Mouse (Mus musculus) hindbrain, embryonic 10.5 days (tissue): ENCODE measurements around the gene Hsd11b1. TPM values are rescaled to one million over a fixed set of nuclear protein-coding genes. Genes with fewer than 3 reads are reported as not detected.

Experiments
- DNase-seq: peaks from one replicate; pipeline ENCODE4 v3.0.0-alpha.2; 2017; ENCODE audit warnings: low spot score
- H3K27ac ChIP-seq: fragments of 300-500 bp; sonication (generic); 2 replicates; pipeline ENCODE4 v1.5.1; 2016; ENCODE audit warnings: mild to moderate bottlenecking, moderate library complexity
- H3K27me3 ChIP-seq: fragments of 300-500 bp; sonication (generic); 2 replicates; pipeline ENCODE4 v1.6.1; 2016; ENCODE audit warnings: mild to moderate bottlenecking; ENCODE audit not compliant: poor library complexity, insufficient read depth, severe bottlenecking
- H3K36me3 ChIP-seq: fragments of 300-500 bp; sonication (generic); 2 replicates; pipeline ENCODE4 v1.6.1; 2016; ENCODE audit warnings: mild to moderate bottlenecking, moderate library complexity
- H3K4me1 ChIP-seq: fragments of 300-500 bp; sonication (generic); replicated peaks from 2 replicates; pipeline ENCODE4 v1.6.1; 2016; ENCODE audit warnings: mild to moderate bottlenecking
- H3K4me3 ChIP-seq: fragments of 300-500 bp; sonication (generic); 2 replicates; pipeline ENCODE4 v1.5.1; 2016; ENCODE audit warnings: mild to moderate bottlenecking, moderate library complexity
- H3K9me3 ChIP-seq: fragments of 300-500 bp; sonication (generic); 2 replicates; pipeline ENCODE4 v1.6.1; 2016; ENCODE audit warnings: mild to moderate bottlenecking, moderate library complexity
- WGBS: fragments of 180-500 bp; shearing (Covaris S2); methylation state at CpG from one replicate; pipeline ENCODE4 v1.1.7; 2016; 5-methylcytosine and 5-hydroxymethylcytosine counted together
- polyA plus RNA-seq: library from polyadenylated mRNA; unstranded; fragments of >200 nt; fragmentation: Nextera tagmentation; extraction: Ambion mirVana; gene quantifications from 2 replicates; pipeline ENCODE4 v1.2.1, GENCODE M21; 2016

The Hsd11b1 gene
- polyA plus RNA-seq, 1 experiment from 2014 or later: not detected

DNA sequence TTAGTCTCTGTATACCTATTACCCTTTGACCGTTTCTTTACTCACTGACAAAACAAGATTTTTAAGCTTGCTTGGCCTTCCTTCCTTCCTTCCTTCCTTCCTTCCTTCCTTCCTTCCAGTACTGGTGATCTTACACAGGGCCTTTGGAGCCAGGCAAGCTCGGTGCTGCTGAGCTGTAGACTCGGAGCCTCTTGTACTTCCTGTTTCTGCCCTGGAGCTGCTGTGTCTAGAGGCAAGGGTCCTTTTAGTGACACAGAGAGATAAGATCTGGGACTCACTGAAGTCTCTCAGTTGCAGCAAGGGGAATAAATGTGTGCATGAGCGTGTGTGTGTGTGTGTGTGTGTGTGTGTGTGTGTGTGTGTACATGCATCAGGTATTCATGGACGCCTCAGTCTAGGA is 32.9 kb downstream of the Hsd11b1 start:
- WGBS: 81% methylated on average over 5 of the region's 5 CpGs
- Histone ChIP-seq H3K27me3 (0 out of 2 replicates have a peak, but pooled peaks cover 4% of the 10 kb centered on the region), H3K9me3 (no peaks in the 10 kb centered on the region), H3K36me3 (no peaks in the 10 kb centered on the region), H3K4me3 (no peak overlapping the region), H3K4me1 (no peaks in the 10 kb centered on the region; the same call in 1 of the 2 replicates), H3K27ac (no peak overlapping the region)
- no peak for DNase-seq

DNA sequence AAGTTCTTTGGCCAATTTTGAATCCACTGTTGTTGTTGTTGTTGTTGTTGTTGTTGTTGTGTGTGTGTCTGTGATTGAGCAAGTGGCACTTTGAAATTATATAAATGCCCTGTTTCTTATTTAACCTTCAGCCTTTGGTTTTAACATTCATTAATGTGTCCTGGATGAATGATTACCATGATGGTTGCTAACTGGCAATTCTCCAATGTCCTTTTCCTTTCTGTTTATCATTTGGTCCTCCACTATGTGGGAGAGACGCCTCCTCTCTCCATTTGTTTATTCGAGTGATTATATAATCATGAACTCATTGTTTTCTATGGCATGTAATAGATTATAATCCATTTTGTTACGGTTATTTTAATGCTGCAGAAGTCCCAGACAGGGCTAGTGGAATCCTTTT is 33.3 kb downstream of the Hsd11b1 start:
- Histone ChIP-seq H3K27me3 (0 out of 2 replicates have a peak, but pooled peaks cover 4% of the 10 kb centered on the region), H3K27ac (no peak overlapping the region), H3K9me3 (no peaks in the 10 kb centered on the region), H3K4me1 (no peaks in the 10 kb centered on the region; the same call in 1 of the 2 replicates), H3K4me3 (no peak overlapping the region), H3K36me3 (no peaks in the 10 kb centered on the region)
- WGBS: 89% methylated on average over 3 of the region's 3 CpGs
- DNase-seq: no peak

DNA sequence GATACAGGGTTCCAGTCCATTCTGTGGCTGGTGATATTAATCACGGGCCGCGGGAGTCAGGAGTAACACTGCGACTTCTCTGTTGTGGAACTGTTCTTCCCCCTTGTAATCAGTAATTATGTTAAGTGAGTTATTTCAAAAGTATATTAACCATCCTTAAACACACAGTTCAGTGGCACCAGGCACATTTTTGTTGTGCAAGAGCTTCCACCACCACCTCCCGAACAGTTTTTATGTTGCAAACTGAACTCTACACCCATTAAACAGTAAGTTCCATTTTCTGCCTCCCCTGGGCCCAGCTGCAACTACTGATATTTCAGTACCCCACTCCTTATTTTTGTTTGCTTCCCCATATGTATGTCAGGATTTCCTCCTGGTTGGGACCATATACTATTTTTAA is 34.3 kb downstream of the Hsd11b1 start:
- Histone ChIP-seq H3K4me3 (no peak overlapping the region), H3K9me3 (no peaks in the 10 kb centered on the region), H3K27ac (no peak overlapping the region), H3K4me1 (no peaks in the 10 kb centered on the region; the same call in 1 of the 2 replicates), H3K27me3 (0 out of 2 replicates have a peak, but pooled peaks cover 4% of the 10 kb centered on the region), H3K36me3 (no peaks in the 10 kb centered on the region)
- no peak for DNase-seq
- 95% methylated on average over 5 of the region's 5 CpGs for WGBS

DNA sequence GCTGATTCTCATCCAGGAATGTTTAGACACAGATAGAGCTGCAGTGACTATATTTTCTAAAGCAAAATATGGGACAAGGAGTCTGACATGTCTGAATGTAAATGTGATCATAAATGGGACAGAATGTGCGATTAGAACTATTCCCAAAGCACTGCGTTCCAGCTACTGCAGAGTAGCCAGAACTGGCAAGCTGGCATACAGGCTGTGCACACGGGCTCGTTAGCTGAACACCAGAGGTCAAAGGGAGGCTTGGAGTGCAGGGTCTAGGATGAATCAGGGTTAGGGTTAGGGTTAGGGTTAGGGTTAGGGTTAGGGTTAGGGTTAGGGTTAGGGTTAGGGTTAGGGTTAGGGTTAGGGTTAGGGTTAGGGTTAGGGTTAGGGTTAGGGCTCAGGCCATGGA is 36.3 kb downstream of the Hsd11b1 start:
- 0 out of 2 replicates have a peak, but pooled peaks cover 4% of the 10 kb centered on the region for H3K27me3 ChIP-seq
- no peaks in the 10 kb centered on the region for H3K9me3 ChIP-seq
- no peak overlapping the region for H3K4me3 ChIP-seq
- no peak for DNase-seq
- H3K4me1 ChIP-seq: no peaks in the 10 kb centered on the region; the same call in 1 of the 2 replicates
- 81% methylated on average over 4 of the region's 4 CpGs for WGBS
- no peak overlapping the region for H3K27ac ChIP-seq
- H3K36me3 ChIP-seq: no peaks in the 10 kb centered on the region

DNA sequence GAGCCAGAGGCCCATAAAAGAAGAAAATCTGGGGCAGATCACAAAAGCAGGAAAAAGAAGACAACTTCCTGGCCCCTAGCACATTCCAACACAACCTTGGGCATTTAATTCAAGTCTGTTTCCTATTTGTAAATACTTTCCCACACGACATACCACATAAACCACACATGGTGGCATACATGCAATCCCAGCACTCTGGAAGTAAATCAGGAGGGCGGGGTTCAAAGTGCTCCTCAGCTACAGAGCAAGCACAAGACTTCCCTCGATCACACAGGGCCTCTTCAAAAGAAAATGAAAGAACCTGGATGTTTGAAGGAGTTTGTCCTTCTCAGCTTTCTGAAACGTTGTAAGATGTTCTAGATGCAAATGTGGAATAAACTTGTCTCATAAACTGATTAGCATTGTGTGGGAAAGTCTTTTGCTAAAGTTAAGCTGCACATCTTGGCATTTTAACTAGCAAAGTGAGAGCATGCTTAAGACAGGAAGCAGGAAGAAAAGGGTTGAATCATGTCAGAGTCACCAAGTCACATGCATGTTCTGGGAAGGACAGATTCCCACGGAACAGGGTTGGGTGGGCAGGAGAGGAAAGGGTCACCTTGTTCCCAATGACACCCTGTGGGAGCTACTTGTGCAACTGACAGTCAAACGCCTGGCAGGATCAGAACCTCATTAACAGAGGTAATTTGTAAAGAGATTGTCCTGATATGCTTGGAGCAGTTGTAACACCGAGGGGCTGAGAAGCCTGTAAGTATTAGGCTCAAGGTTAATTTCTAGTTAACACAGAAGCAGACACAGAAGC is 37.0 kb downstream of the Hsd11b1 start:
- Histone ChIP-seq H3K4me3 (no peak overlapping the region), H3K27ac (no peak overlapping the region), H3K9me3 (no peaks in the 10 kb centered on the region), H3K27me3 (0 out of 2 replicates have a peak, but pooled peaks cover 4% of the 10 kb centered on the region), H3K4me1 (no peaks in the 10 kb centered on the region; the same call in 1 of the 2 replicates), H3K36me3 (no peaks in the 10 kb centered on the region)
- 64% methylated on average over 7 of the region's 7 CpGs for WGBS
- DNase-seq: no peak

DNA sequence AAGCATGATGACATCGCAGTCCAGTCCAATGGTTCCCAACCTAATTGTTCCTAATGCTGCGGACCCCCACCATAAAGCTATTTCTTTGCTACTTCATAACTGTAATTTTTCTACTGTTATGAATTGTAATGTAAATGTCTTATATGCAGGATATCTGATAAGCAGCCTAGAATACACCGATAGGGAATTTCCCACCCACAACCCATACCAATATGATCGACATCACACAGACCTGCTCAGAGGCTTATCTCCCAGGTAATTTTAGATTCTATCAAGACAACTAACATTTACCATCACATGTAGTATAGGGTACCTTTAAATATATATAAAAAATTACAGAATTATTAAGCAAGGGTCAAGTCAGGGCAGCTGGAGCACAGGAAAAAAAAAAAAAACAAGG is 37.8 kb downstream of the Hsd11b1 start:
- WGBS: 93% methylated on average over 4 of the region's 4 CpGs
- H3K4me1 ChIP-seq: no peaks in the 10 kb centered on the region; the same call in 1 of the 2 replicates

DNA sequence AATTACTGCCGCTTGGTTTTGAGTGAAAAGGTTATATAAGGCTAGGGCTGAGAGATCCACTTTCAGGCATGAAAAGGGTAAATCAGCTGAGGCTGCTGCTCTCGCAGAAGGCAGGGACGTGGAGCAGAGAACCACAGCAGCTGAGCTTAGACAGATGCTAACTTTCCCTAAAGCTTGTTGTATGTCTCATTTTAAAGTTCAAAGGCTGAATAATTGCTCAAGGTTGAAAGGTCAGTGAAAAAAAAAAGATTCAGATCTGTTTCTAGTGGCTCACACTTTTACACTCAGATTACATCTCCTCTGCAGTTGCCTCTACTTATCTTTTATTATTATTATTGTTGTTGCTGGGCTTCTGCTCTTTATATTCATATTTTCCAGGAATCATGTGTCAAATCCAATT is 38.3 kb downstream of the Hsd11b1 start:
- Histone ChIP-seq H3K4me3 (no peak overlapping the region), H3K36me3 (no peaks in the 10 kb centered on the region), H3K27ac (no peak overlapping the region), H3K9me3 (no peaks in the 10 kb centered on the region), H3K4me1 (no peaks in the 10 kb centered on the region; the same call in 1 of the 2 replicates), H3K27me3 (0 out of 2 replicates have a peak, but pooled peaks cover 4% of the 10 kb centered on the region)
- 36% methylated on average over 3 of the region's 3 CpGs for WGBS
- no peak for DNase-seq

More for the DNA sequence above, 37.8 kb downstream of the Hsd11b1 start:
- 0 out of 2 replicates have a peak, but pooled peaks cover 4% of the 10 kb centered on the region for H3K27me3 ChIP-seq
- H3K4me3 ChIP-seq: no peak overlapping the region
- no peak for DNase-seq
- H3K27ac ChIP-seq: no peak overlapping the region
- no peaks in the 10 kb centered on the region for H3K9me3 ChIP-seq
- no peaks in the 10 kb centered on the region for H3K36me3 ChIP-seq

DNA sequence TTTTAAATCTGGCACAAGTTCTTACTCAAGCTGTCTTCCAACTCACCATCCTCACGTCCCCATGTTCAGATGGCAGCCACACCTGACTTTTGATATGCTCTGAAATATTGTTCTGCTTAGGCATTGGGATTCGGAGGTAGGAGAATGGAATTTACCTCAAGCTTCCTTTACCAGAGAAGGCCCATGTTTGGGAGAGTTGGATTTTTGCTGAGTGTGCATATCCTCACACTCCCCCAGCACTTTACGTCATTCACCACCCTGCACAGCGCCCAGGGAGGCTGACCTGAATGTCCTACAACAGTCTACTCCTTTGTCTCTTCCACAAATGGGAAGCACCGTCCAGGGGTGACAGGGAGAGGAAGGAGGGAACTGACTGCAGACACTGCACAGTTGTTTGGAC is 43.5 kb downstream of the Hsd11b1 start:
- no peak for DNase-seq
- WGBS: 76% methylated on average over 5 of the region's 5 CpGs

DNA sequence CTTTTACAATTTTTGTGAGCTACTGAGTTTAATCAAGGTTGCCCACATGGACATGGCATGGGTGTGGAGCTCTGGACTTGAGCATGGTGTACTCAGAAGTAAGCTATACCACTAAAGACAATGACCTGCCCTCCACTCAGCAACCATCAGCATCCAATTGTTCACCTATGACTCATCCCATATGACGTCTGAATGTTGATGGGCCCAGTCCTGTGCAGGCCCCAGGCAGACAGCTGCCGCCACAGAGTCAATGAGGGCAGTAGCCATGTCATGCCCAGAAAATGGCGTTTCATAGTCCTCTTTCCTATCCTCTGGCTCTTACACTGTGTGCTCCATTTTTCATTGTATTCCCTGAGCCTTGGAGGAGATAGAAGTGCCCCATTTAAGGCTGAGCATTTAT is 47.9 kb downstream of the Hsd11b1 start:
- WGBS: 73% methylated on average over 3 of the region's 3 CpGs
- Histone ChIP-seq H3K36me3 (no peaks in the 10 kb centered on the region), H3K4me3 (no peak overlapping the region), H3K4me1 (no peaks in the 10 kb centered on the region), H3K27ac (no peak overlapping the region), H3K9me3 (no peaks in the 10 kb centered on the region), H3K27me3 (no peaks in the 10 kb centered on the region)
- no peak for DNase-seq

More for the DNA sequence above, 43.5 kb downstream of the Hsd11b1 start:
- Histone ChIP-seq H3K4me3 (no peak overlapping the region), H3K27ac (no peak overlapping the region), H3K27me3 (no peaks in the 10 kb centered on the region), H3K9me3 (no peaks in the 10 kb centered on the region), H3K36me3 (no peaks in the 10 kb centered on the region), H3K4me1 (no peaks in the 10 kb centered on the region; the same call in 1 of the 2 replicates)

DNA sequence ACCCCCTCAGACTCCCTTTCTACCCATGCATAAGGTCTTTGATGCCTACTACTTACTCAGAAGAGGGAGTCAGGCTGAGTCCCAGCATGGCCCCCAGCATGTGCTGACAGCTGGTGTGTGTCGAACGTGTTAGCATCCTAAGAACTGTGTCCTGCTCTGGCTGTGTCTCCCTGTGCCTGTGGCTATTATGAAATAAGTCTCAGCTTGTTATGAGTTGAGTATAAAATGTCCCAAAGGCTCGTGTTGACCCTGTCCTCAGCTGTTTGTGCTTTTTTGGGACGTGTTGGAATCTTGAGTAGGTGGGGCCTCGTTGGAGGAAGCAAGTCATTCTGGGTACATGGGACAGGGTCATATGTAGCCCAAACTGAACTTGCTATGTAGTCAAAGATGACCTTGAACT is 49.8 kb downstream of the Hsd11b1 start:
- no peaks in the 10 kb centered on the region for H3K27me3 ChIP-seq
- H3K36me3 ChIP-seq: no peaks in the 10 kb centered on the region
- no peak for DNase-seq
- H3K4me3 ChIP-seq: no peak overlapping the region
- 84% methylated on average over 5 of the region's 5 CpGs for WGBS
- H3K27ac ChIP-seq: no peak overlapping the region
- H3K4me1 ChIP-seq: no peaks in the 10 kb centered on the region
- no peaks in the 10 kb centered on the region for H3K9me3 ChIP-seq

DNA sequence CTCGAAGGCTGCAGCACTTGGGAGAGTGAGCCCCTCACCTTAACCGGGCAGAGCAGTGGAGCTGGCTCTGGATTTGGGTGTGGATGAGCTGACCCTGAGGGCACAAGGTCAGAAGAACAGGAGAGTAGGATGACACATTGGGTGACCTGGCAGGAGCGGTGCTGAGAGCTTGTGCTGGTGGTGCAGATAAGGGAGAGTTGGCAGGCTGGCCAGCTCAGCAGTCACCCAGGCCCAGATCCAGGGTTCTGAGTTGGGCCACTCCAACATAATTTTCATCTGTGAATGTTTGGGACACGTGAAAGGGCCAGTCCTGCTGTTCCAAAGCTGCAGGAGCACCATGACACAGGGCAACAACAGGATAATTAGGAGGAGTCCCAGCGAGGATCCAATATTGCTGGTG is 52.5 kb downstream of the Hsd11b1 start:
- no peaks in the 10 kb centered on the region for H3K4me1 ChIP-seq
- no peak overlapping the region for H3K27ac ChIP-seq
- no peaks in the 10 kb centered on the region for H3K36me3 ChIP-seq
- 80% methylated on average over 5 of the region's 5 CpGs for WGBS
- no peaks in the 10 kb centered on the region for H3K27me3 ChIP-seq
- H3K4me3 ChIP-seq: no peak overlapping the region
- no peaks in the 10 kb centered on the region for H3K9me3 ChIP-seq
- DNase-seq: no peak

DNA sequence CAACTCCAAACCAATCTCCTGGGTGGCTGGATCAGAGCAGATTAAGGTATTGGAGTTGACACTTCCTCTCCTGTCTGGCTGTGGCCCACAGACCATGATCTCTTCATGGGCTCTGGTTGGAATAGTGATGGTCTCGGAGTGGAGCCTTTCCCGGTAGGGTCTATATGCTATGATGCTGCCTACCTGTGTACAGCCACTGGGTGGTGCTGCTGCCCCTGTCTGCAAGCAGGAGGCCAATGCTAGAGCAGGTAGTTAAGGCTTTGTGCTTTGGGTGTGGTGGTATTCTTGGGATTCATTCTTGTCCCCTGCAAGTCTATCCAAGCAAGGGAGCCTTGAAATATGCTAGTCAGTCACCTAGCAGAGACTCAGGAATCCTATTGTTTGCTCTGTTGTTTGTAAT is 55.7 kb downstream of the Hsd11b1 start:
- DNase-seq: peak; percentile 34
- Histone ChIP-seq H3K4me3 (no peak overlapping the region), H3K27me3 (no peaks in the 10 kb centered on the region), H3K9me3 (no peaks in the 10 kb centered on the region), H3K4me1 (no peaks in the 10 kb centered on the region), H3K36me3 (no peaks in the 10 kb centered on the region), H3K27ac (no peak overlapping the region)
- WGBS: 41% methylated on average over 2 of the region's 2 CpGs

DNA sequence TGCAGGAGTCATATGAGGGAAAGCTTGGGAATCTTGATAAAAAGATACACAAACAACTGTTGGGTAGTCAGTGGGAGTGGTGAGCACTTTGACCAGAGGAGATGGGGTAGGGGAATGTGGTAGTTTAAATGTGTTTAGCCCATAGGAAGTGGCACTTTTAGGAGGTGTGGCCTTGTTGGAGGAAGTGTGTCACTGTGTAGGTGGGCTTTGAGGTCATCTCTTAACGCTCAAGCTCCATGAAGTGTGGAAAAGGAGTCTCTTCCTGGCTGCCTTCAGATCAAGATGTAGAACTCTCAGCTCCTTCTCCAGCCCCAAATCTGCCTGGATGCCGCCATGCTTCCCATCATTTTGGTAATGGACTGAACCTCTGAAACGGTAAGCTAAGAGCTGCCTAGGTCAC is 56.4 kb downstream of the Hsd11b1 start, which contains the start of gene Lamb3:
Gene Lamb3 (plus strand): TSS at position 197 of the 400 bp plus-strand sequence.
- Histone ChIP-seq H3K27ac (no peak within 1 kb of the TSS), H3K4me1 (no peaks in the 10 kb centered on the region), H3K4me3 (no peak within 1 kb of the TSS), H3K9me3 (no peaks in the 10 kb centered on the region), H3K27me3 (no peaks in the 10 kb centered on the region), H3K36me3 (no peaks in the 10 kb centered on the region)
- 90% methylated on average over 3 of the region's 3 CpGs for WGBS
- DNase-seq: no peak
